Mouse (Mus musculus) MEL (cell line): ENCODE results near the gene Slc12a4. TPM values are rescaled to one million over a fixed set of nuclear protein-coding genes. Genes with fewer than 3 reads are reported as not detected.

ENCODE experiments used
- DNase-seq: peaks from one replicate; pipeline ENCODE4 v3.0.0; 2011; ENCODE audit warnings: low read depth, low spot score
- H3K27ac ChIP-seq: 2 replicates; pipeline ENCODE4 v1.5.1; 2012; ENCODE audit warnings: low read depth, mild to moderate bottlenecking, control low read depth, low read length, moderate library complexity; ENCODE audit not compliant: control insufficient read depth
- H3K27me3 ChIP-seq, 2 experiments: fragments of 150-350 bp in 1 of 2; sonication (generic) in 1 of 2; 2 replicates each; pipeline ENCODE4 v1.6.1; 2012; ENCODE audit warnings: low read length in 2 of 2, mild to moderate bottlenecking in 2 of 2, improper control_type of control experiment in 1 of 2, moderate library complexity in 1 of 2; ENCODE audit not compliant: insufficient read depth in 2 of 2, control insufficient read depth in 1 of 2
- H3K36me3 ChIP-seq, 2 experiments: 2 replicates each; pipeline ENCODE4 v1.6.1; 2012 to 2014; ENCODE audit warnings: low read length in 2 of 2, improper control_type of control experiment in 1 of 2, inconsistent platforms in 1 of 2, mild to moderate bottlenecking in 1 of 2; ENCODE audit not compliant: insufficient read depth in 2 of 2, control insufficient read depth in 1 of 2
- H3K4me1 ChIP-seq, 2 experiments: fragments of 150-350 bp in 1 of 2; sonication (generic) in 1 of 2; 2 replicates each; pipeline ENCODE4 v1.6.1; 2012; ENCODE audit warnings: low read length in 2 of 2, improper control_type of control experiment in 1 of 2, mild to moderate bottlenecking in 1 of 2; ENCODE audit not compliant: insufficient read depth in 2 of 2, control insufficient read depth in 1 of 2
- H3K4me3 ChIP-seq, 2 experiments: fragments of 150-350 bp in 1 of 2; sonication (generic) in 1 of 2; 2 replicates each; pipeline ENCODE4 v1.5.1; 2012; ENCODE audit warnings: low read depth in 2 of 2, low read length in 2 of 2, mild to moderate bottlenecking in 2 of 2, moderate library complexity in 2 of 2, control low read depth in 1 of 2, improper control_type of control experiment in 1 of 2; ENCODE audit not compliant: control insufficient read depth in 1 of 2, insufficient read depth in 1 of 2
- H3K79me2 ChIP-seq: 2 replicates; pipeline ENCODE4 v1.6.1; 2012; ENCODE audit warnings: mild to moderate bottlenecking, low read length, moderate library complexity; ENCODE audit not compliant: control insufficient read depth, poor library complexity, insufficient read depth
- H3K9ac ChIP-seq: 2 replicates; pipeline ENCODE4 v1.6.1; 2012; ENCODE audit warnings: low read depth, mild to moderate bottlenecking, control low read depth, low read length, moderate library complexity; ENCODE audit not compliant: control insufficient read depth, poor library complexity, severe bottlenecking
- H3K9me3 ChIP-seq: fragments of 150-350 bp; sonication (generic); replicated peaks from 2 replicates; pipeline ENCODE4 v1.6.1; 2012; ENCODE audit warnings: mild to moderate bottlenecking, low read length, improper control_type of control experiment, moderate library complexity; ENCODE audit not compliant: insufficient read depth
- CHD1 ChIP-seq: IDR thresholded peaks from 2 replicates; pipeline ENCODE4 v1.6.1; 2012; ENCODE audit warnings: low read depth, mild to moderate bottlenecking, inconsistent platforms, low read length, improper control_type of control experiment
- CHD2 ChIP-seq: IDR thresholded peaks from 2 replicates; pipeline ENCODE4 v1.6.1; 2011; ENCODE audit warnings: low read length, improper control_type of control experiment
- E2F4 ChIP-seq: IDR thresholded peaks from 2 replicates; pipeline ENCODE4 v1.6.1; 2011; ENCODE audit warnings: low read depth, low read length, improper control_type of control experiment, borderline replicate concordance
- ELF1 ChIP-seq: IDR thresholded peaks from 2 replicates; pipeline ENCODE4 v1.6.1; 2014; ENCODE audit warnings: low read depth, mild to moderate bottlenecking, inconsistent platforms, low read length, improper control_type of control experiment, moderate library complexity
- ETS1 ChIP-seq: IDR thresholded peaks from 2 replicates; pipeline ENCODE4 v1.6.1; 2012; ENCODE audit warnings: low read depth, mild to moderate bottlenecking, inconsistent platforms, low read length, improper control_type of control experiment, moderate library complexity
- GATA1 ChIP-seq: IDR thresholded peaks from 2 replicates; pipeline ENCODE4 v1.6.1; 2011; ENCODE audit warnings: low read depth, low read length, improper control_type of control experiment
- JUND ChIP-seq: IDR thresholded peaks from 2 replicates; pipeline ENCODE4 v1.6.1; 2011; ENCODE audit warnings: low read depth, mild to moderate bottlenecking, improper control_type of control experiment, low read length
- KAT2A ChIP-seq: conservative IDR thresholded peaks from 2 replicates; pipeline ENCODE4 v1.6.1; 2012; ENCODE audit warnings: low read depth, low read length, improper control_type of control experiment, inconsistent platforms
- MAFK ChIP-seq: IDR thresholded peaks from 2 replicates; pipeline ENCODE4 v1.6.1; 2011; ENCODE audit warnings: low read depth, mild to moderate bottlenecking, low read length, improper control_type of control experiment, borderline replicate concordance
- MXI1 ChIP-seq: IDR thresholded peaks from 2 replicates; pipeline ENCODE4 v1.6.1; 2011; ENCODE audit warnings: mild to moderate bottlenecking, low read depth, low read length, improper control_type of control experiment
- MYB ChIP-seq: IDR thresholded peaks from 2 replicates; pipeline ENCODE4 v1.6.1; 2011; ENCODE audit warnings: mild to moderate bottlenecking, low read depth, low read length, improper control_type of control experiment
- MYC ChIP-seq: IDR thresholded peaks from 2 replicates; pipeline ENCODE4 v1.6.1; 2011; ENCODE audit warnings: low read depth, mild to moderate bottlenecking, low read length, improper control_type of control experiment, moderate library complexity
- NRF1 ChIP-seq: IDR thresholded peaks from 2 replicates; pipeline ENCODE4 v1.6.1; 2014; ENCODE audit warnings: low read depth, mild to moderate bottlenecking, inconsistent platforms, low read length, improper control_type of control experiment, moderate library complexity; ENCODE audit not compliant: poor library complexity, insufficient read depth, severe bottlenecking
- POLR2AphosphoS2 ChIP-seq: IDR thresholded peaks from 2 replicates; pipeline ENCODE4 v1.6.1; 2011; ENCODE audit warnings: low read length, improper control_type of control experiment
- POLR2AphosphoS5 ChIP-seq: IDR thresholded peaks from 2 replicates; pipeline ENCODE4 v1.6.1; 2012; ENCODE audit warnings: low read depth, borderline replicate concordance, mild to moderate bottlenecking, inconsistent platforms, low read length, moderate library complexity, mixed read lengths
- RCOR1 ChIP-seq: IDR thresholded peaks from 2 replicates; pipeline ENCODE4 v1.6.1; 2012; ENCODE audit warnings: low read depth, mild to moderate bottlenecking, inconsistent platforms, low read length, improper control_type of control experiment
- SMC3 ChIP-seq: IDR thresholded peaks from 2 replicates; pipeline ENCODE4 v1.6.1; 2011; ENCODE audit warnings: low read depth, low read length, improper control_type of control experiment
- UBTF ChIP-seq: IDR thresholded peaks from 2 replicates; pipeline ENCODE4 v1.6.1; 2012; ENCODE audit warnings: low read depth, mild to moderate bottlenecking, inconsistent platforms, low read length, improper control_type of control experiment, moderate library complexity, borderline replicate concordance; ENCODE audit not compliant: insufficient read depth
- USF1 ChIP-seq: IDR thresholded peaks from 2 replicates; pipeline ENCODE4 v1.6.1; 2014; ENCODE audit warnings: low read depth, mild to moderate bottlenecking, inconsistent platforms, low read length, improper control_type of control experiment, moderate library complexity
- USF2 ChIP-seq, 2 experiments: IDR thresholded peaks; 2 replicates each; pipeline ENCODE4 v1.6.1; 2011 to 2012; ENCODE audit warnings: improper control_type of control experiment in 2 of 2, low read length in 2 of 2, borderline replicate concordance in 1 of 2, inconsistent platforms in 1 of 2, low read depth in 1 of 2, mild to moderate bottlenecking in 1 of 2; ENCODE audit not compliant: insufficient read depth in 1 of 2
- ZKSCAN1 ChIP-seq: IDR thresholded peaks from 2 replicates; pipeline ENCODE4 v1.6.1; 2012; ENCODE audit warnings: low read depth, mild to moderate bottlenecking, inconsistent platforms, low read length, improper control_type of control experiment, moderate library complexity
- polyA plus RNA-seq, 2 experiments: library from polyadenylated mRNA; stranded (reverse) in 1 of 2; unstranded in 1 of 2; fragments of >175 nt in 1 of 2; fragments of >200 nt in 1 of 2; gene quantifications; 2 replicates each; pipeline versions ENCODE4 v1.2.1 to v1.2.4; 2012; ENCODE audit warnings: low replicate concordance in 2 of 2, low read depth in 1 of 2; ENCODE audit not compliant: insufficient read length in 2 of 2, insufficient read depth in 1 of 2, missing spikeins in 1 of 2
- total RNA-seq: library from RNA; depleted of rRNA; stranded (reverse); fragments of 300-350 nt; gene quantifications from 2 replicates; pipeline ENCODE4 v1.2.3, GENCODE M21; 2012

Gene Slc12a4
- total and polyA plus RNA-seq, 3 experiments, result 25.6 to 32.3 TPM; not detected in 1

DNA sequence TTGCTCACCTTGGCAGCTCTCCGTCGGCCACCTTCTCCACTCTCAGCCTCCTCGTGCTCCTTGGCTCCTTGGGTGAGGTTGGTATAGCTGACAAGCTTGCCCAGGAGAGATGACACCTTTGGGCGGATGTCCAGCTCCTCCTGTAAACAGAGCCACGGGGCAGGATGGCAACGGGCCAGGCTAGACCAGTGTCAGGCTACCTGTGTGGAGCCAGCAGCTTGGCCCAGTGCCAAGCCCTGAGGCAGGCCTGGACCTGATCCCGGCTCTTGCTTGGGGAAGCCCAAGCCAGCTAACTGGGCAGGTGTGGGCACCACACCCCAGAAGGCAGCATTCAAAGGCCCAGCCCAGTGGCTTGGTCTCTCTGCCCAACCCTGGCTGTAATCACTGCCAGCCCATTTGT, 6.5 kb downstream of the Slc12a4 start:
- H3K27ac ChIP-seq, result no peak overlapping the region
- H3K36me3 ChIP-seq, result peaks cover 4 to 6% of the 10 kb centered on the region in 2 experiments
- H3K79me2 ChIP-seq, result peaks cover 5% of the 10 kb centered on the region
- H3K4me3 ChIP-seq, result no peak overlapping the region
- no peak for TF ChIP-seq GATA1
- TF ChIP-seq KAT2A, result no peak
- TF ChIP-seq E2F4, result no peak
- TF ChIP-seq MXI1, result no peak
- no peak for TF ChIP-seq CHD2
- no peak for TF ChIP-seq NRF1
- no peak for TF ChIP-seq USF2 (IDR thresholded peaks at IDR 0.05; ENCODE audit: borderline replicate concordance in 1 of 2, insufficient read depth in 1 of 2, low read depth in 1 of 2, low read length in 2 of 2)
- TF ChIP-seq UBTF, result no peak
- TF ChIP-seq CHD1, result no peak
- no peak for TF ChIP-seq MYB
- TF ChIP-seq, all 39 proteins: peak for 0
- H3K9ac ChIP-seq, result no peak overlapping the region
- no peaks in the 10 kb centered on the region for H3K27me3 ChIP-seq
- peaks cover 3 to 15% of the 10 kb centered on the region in 2 experiments; a peak in 3 of 4 replicates for H3K4me1 ChIP-seq
- no peaks in the 10 kb centered on the region for H3K9me3 ChIP-seq
- no peak for DNase-seq

DNA sequence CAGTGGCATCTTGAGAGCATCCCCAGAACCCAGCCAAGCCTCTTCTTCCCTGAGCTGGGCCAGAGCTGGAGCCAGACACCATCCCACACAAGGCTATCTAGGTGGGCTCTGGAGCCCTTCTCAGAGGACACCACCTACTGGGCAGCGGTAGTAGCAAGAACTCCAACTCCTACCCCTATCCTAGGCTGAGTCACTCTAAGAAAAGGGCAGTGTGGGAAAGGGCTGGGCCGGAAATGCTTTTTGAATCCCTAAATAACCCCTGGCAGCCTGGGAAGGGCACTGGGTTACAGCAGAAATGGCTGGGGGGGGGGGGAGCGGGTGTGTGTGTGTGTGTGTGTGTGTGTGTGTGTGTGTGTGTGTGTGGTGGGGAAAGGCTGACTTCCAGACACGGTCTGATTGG, 8.1 kb downstream of the Slc12a4 start:
- H3K79me2 ChIP-seq, result peaks cover 4% of the 10 kb centered on the region; the same call in 1 of the 2 replicates
- H3K36me3 ChIP-seq, result peaks cover 4 to 6% of the 10 kb centered on the region in 2 experiments
- H3K4me1 ChIP-seq, result peaks cover 3 to 10% of the 10 kb centered on the region in 2 experiments; a peak in 3 of 4 replicates
- H3K4me3 ChIP-seq, result no peak overlapping the region
- H3K27me3 ChIP-seq, result no peaks in the 10 kb centered on the region
- no peak overlapping the region for H3K27ac ChIP-seq
- no peaks in the 10 kb centered on the region for H3K9me3 ChIP-seq
- no peak for TF ChIP-seq SMC3
- TF ChIP-seq JUND, result no peak
- TF ChIP-seq POLR2AphosphoS2, result no peak
- no peak for TF ChIP-seq RCOR1
- no peak for TF ChIP-seq CHD1
- no peak for DNase-seq
- H3K9ac ChIP-seq, result no peak overlapping the region

DNA sequence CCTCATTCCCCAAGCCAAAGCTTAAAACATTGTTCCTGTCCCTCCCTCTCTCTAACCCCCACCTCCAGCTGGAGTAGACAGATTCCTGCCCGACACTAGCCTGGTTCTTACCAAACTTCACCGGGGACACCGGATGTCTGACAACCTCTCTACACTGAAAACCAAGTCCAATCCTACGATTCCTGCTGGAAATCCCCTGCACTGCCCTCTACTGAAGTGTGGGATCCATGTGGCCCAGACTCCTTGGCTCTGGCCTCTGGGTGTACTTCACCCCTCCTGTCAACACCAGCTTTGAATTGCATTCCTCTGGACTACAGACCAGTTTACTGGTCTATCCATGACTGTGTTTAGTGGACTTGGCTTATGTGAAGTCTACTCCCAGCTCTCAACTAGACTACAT, 9.3 kb downstream of the Slc12a4 start:
- no peak overlapping the region for H3K4me3 ChIP-seq
- peaks cover under 1 to 6% of the 10 kb centered on the region in 2 experiments for H3K36me3 ChIP-seq
- H3K4me1 ChIP-seq, result peaks cover 0 to 4% of the 10 kb centered on the region in 2 experiments; a peak in 1 of 4 replicates
- H3K79me2 ChIP-seq, result peaks cover 2% of the 10 kb centered on the region; the same call in 1 of the 2 replicates
- no peaks in the 10 kb centered on the region for H3K27me3 ChIP-seq
- TF ChIP-seq CHD2 (no peak), POLR2AphosphoS5 (no peak), ZKSCAN1 (no peak), MYB (no peak), USF1 (no peak), ELF1 (no peak), KAT2A (no peak), MAFK (no peak), ETS1 (no peak), JUND (no peak), MYC (no peak)
- H3K27ac ChIP-seq, result no peak overlapping the region
- no peak for DNase-seq
- H3K9me3 ChIP-seq, result no peaks in the 10 kb centered on the region
- H3K9ac ChIP-seq, result no peak overlapping the region
